Mouse (Mus musculus): ENCODE data around the gene Lrrc1.

DNA sequence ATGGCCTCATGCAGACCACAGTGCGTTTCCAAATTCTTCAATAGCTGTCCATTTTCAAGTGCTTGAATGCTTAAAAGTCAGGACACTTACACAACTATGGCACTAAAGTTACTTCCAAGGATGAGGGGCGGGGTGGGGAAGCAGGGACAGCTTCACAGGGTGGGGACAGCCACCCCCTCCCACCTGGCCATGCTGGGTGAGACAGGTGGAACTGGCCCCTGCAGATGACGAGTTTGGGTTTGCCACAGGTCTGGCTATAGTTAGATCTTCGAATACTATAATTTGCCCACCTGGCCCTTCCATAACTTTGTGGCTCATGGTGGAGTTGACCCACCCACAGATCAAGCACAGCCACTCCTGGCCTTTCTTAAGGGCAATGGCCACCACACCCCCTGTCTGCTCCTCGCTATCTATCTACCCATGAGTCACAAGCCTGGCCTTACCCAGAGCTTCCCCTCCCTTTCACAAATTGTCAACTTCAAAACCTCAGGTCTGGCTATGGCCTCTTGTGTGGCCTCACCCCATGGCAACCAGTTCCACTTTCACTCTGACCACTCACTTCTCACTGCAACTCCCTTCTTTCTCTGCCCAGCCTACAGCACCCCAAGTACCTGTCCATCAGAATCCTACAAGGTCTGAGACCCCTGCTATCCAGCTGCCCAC lies 16.2 kb downstream of the Lrrc1 start:
- TF ChIP-seq POLR2A (IDR thresholded peaks at IDR 0.05; ENCODE audit: insufficient read depth, low read depth, low read length) (no peak), CTCF (IDR thresholded peaks at IDR 0.05) (no peak), EP300 (IDR thresholded peaks at IDR 0.05; ENCODE audit: insufficient read depth, low read depth, low read length) (no peak)

Data from heart, adult 2 months (tissue).